Mouse (Mus musculus) embryonic fibroblast, embryonic 13.5 days (primary cell): ENCODE results near the gene Usp46.

ENCODE experiments used
- CTCF ChIP-seq: IDR thresholded peaks from 2 replicates; pipeline ENCODE4 v1.5.1; 2011; ENCODE audit warnings: mild to moderate bottlenecking, control low read depth, low read length, moderate library complexity, borderline replicate concordance; ENCODE audit not compliant: insufficient read depth
- POLR2A ChIP-seq: IDR thresholded peaks from 2 replicates; pipeline ENCODE4 v1.6.1; 2011; ENCODE audit warnings: low read depth, mild to moderate bottlenecking, control low read depth, low read length, moderate library complexity

GRCm38 (mm10) chr5:73959779-73960178, 108.5 kb downstream of the Usp46 start:
- TF ChIP-seq POLR2A (no peak), CTCF (no peak)
